Mouse (Mus musculus): Measurements from ENCODE around the gene Mst1r.

- TF ChIP-seq POLR2A (IDR thresholded peaks at IDR 0.05; ENCODE audit: low read depth, low read length) = no peak
- TF ChIP-seq CTCF (conservative IDR thresholded peaks at IDR 0.05; ENCODE audit: insufficient read depth, insufficient read length, low read depth, low read length) = no peak
Measured at GRCm38 (mm10) chr9:107966676-107967075, 60.0 kb downstream of the Mst1r start.
